Mouse (Mus musculus) ES-E14 (cell line): Measurements from ENCODE around the gene Slc25a1. TPM values are rescaled to one million over a fixed set of nuclear protein-coding genes. Genes with fewer than 3 reads are reported as not detected.

ENCODE experiments used
- DNase-seq: peaks from one replicate; pipeline ENCODE4 v3.0.0-alpha.2; 2013; ENCODE audit warnings: low read depth, low spot score
- H3K27ac ChIP-seq: 2 replicates; pipeline ENCODE4 v1.5.1; 2012; ENCODE audit warnings: low read depth, mild to moderate bottlenecking, low read length, moderate library complexity, mixed read lengths; ENCODE audit not compliant: poor library complexity, insufficient read depth, severe bottlenecking
- H3K36me3 ChIP-seq: 2 replicates; pipeline ENCODE4 v1.6.1; 2012; ENCODE audit warnings: mild to moderate bottlenecking, low read length, moderate library complexity, mixed read lengths; ENCODE audit not compliant: control insufficient read depth, poor library complexity, insufficient read depth, severe bottlenecking
- H3K4me1 ChIP-seq, 2 experiments: fragments of 150-350 bp in 1 of 2; sonication (generic) in 1 of 2; 2 replicates each; pipeline ENCODE4 v1.6.1; 2012; ENCODE audit warnings: low read length in 2 of 2, mild to moderate bottlenecking in 1 of 2, mixed read lengths in 1 of 2; ENCODE audit not compliant: control insufficient read depth in 2 of 2, insufficient read depth in 2 of 2, poor library complexity in 1 of 2
- H3K4me3 ChIP-seq, 2 experiments: fragments of 150-350 bp in 1 of 2; sonication (generic) in 1 of 2; 2 replicates each; pipeline ENCODE4 v1.5.1; 2012; ENCODE audit warnings: low read length in 2 of 2, low read depth in 1 of 2, mild to moderate bottlenecking in 1 of 2, mixed read lengths in 1 of 2; ENCODE audit not compliant: insufficient read depth in 1 of 2, poor library complexity in 1 of 2, severe bottlenecking in 1 of 2
- H3K9ac ChIP-seq: 2 replicates; pipeline ENCODE4 v1.6.1; 2012; ENCODE audit warnings: low read depth, mild to moderate bottlenecking, low read length, mixed read lengths; ENCODE audit not compliant: poor library complexity, insufficient read depth, severe bottlenecking
- H3K9me3 ChIP-seq: fragments of 150-350 bp; sonication (generic); 2 replicates; pipeline ENCODE4 v1.6.1; 2012; ENCODE audit warnings: low read depth, mild to moderate bottlenecking, low read length; ENCODE audit not compliant: control insufficient read depth, insufficient read depth
- CHD2 ChIP-seq: IDR thresholded peaks from 2 replicates; pipeline ENCODE4 v1.6.1; 2014; ENCODE audit warnings: mild to moderate bottlenecking, low read depth, low read length, inconsistent platforms
- HCFC1 ChIP-seq: IDR thresholded peaks from 2 replicates; pipeline ENCODE4 v1.6.1; 2012; ENCODE audit warnings: low read length, inconsistent platforms, borderline replicate concordance; ENCODE audit not compliant: insufficient read depth
- MAFK ChIP-seq: IDR thresholded peaks from 2 replicates; pipeline ENCODE4 v1.6.1; 2014; ENCODE audit warnings: mild to moderate bottlenecking, low read depth, low read length, inconsistent platforms; ENCODE audit not compliant: insufficient read depth
- ZC3H11A ChIP-seq: IDR thresholded peaks from 2 replicates; pipeline ENCODE4 v1.6.1; 2012; ENCODE audit warnings: low read depth, mild to moderate bottlenecking, inconsistent platforms, low read length, borderline replicate concordance
- ZNF384 ChIP-seq: IDR thresholded peaks from 2 replicates; pipeline ENCODE4 v1.6.1; 2012; ENCODE audit warnings: low read depth, low read length, inconsistent platforms
- in situ Hi-C, 2 experiments: fragments of 600-800 bp; cut with MboI; formaldehyde crosslinking; loops; one replicate each; pipeline ENCODE4 v1.15.1; 2025; ENCODE audit warnings: low sequenced_read_pairs in 2 of 2, inconsistent platforms in 1 of 2; ENCODE audit not compliant: unreplicated experiment in 2 of 2
- total RNA-seq: library from RNA; depleted of rRNA; stranded (reverse); fragments of 300-350 nt; gene quantifications from 2 replicates; pipeline ENCODE4 v1.2.3, GENCODE M21; 2012

The Slc25a1 gene
- total RNA-seq, 1 experiment: 97.9 TPM

- Histone ChIP-seq H3K36me3 (peaks cover 26% of the 10 kb centered on the region), H3K9ac (peak overlapping the region; percentile 94), H3K4me1 (peaks cover 2 to 24% of the 10 kb centered on the region in 2 experiments; a peak in 3 of 4 replicates), H3K4me3 (peak overlapping the region; percentile 81 to 90), H3K27ac (peak overlapping the region; percentile 34; the same call in 1 of the 2 replicates), H3K9me3 (no peaks in the 10 kb centered on the region)
- DNase-seq: no peak
- in situ Hi-C loops: no loop called here
- TF ChIP-seq ZC3H11A (no peak), MAFK (no peak), HCFC1 (no peak), ZNF384 (no peak), CHD2 (no peak)
These were observed 5.9 kb downstream of the Slc25a1 start for GRCm38 (mm10) chr16:17922163-17922538.

- peak overlapping the region; percentile 56 for H3K27ac ChIP-seq
- H3K9me3 ChIP-seq: no peaks in the 10 kb centered on the region
- H3K9ac ChIP-seq: peak overlapping the region; percentile 94
- peak overlapping the region; percentile 81 to 90 for H3K4me3 ChIP-seq
- peaks cover 2 to 21% of the 10 kb centered on the region in 2 experiments; a peak in 3 of 4 replicates for H3K4me1 ChIP-seq
- H3K36me3 ChIP-seq: peaks cover 20% of the 10 kb centered on the region
- in situ Hi-C loops: no loop called here
- peak; percentile 96 for DNase-seq
- TF ChIP-seq ZNF384: no peak
- peak; percentile 40; the same call in 1 of the 2 replicates for TF ChIP-seq ZC3H11A
- no peak for TF ChIP-seq MAFK
- TF ChIP-seq HCFC1: peak; percentile 79; the same call in 1 of the 2 replicates
These were observed 6.5 kb downstream of the Slc25a1 start for GRCm38 (mm10) chr16:17921325-17922162.

GRCm38 (mm10) chr16:17920586-17920985 lies 7.4 kb downstream of the Slc25a1 start:
- peak overlapping the region; percentile 41; the same call in 1 of the 2 replicates for H3K9ac ChIP-seq
- H3K36me3 ChIP-seq: peaks cover 10% of the 10 kb centered on the region
- DNase-seq: no peak
- in situ Hi-C loops: no loop called here
- H3K4me1 ChIP-seq: peaks cover 2 to 21% of the 10 kb centered on the region in 2 experiments; a peak in 3 of 4 replicates
- no peak for TF ChIP-seq ZNF384
- TF ChIP-seq CHD2: no peak
- no peak for TF ChIP-seq MAFK
- no peak for TF ChIP-seq ZC3H11A
- no peak for TF ChIP-seq HCFC1
- no peak overlapping the region for H3K27ac ChIP-seq
- peak overlapping the region; percentile 31 to 42; a peak in 3 of 4 replicates for H3K4me3 ChIP-seq
- H3K9me3 ChIP-seq: no peaks in the 10 kb centered on the region

GRCm38 (mm10) chr16:17914307-17915249 lies 13.4 kb downstream of the Slc25a1 start, which contains the start of gene Gsc2:
TSS of gene Gsc2 (minus strand) at chr16:17915059.
- TF ChIP-seq MAFK: no peak
- no peak for TF ChIP-seq ZC3H11A
- no peak for TF ChIP-seq ZNF384
- TF ChIP-seq CHD2: no peak
- 0 out of 2 replicates have a peak, but pooled peaks have one; percentile 18 for TF ChIP-seq HCFC1
- Histone ChIP-seq H3K9me3 (no peaks in the 10 kb centered on the region), H3K9ac (peak within 1 kb of the TSS; percentile 69), H3K4me1 (peaks cover 0 to 3% of the 10 kb centered on the region in 2 experiments; a peak in 1 of 4 replicates), H3K27ac (no peak within 1 kb of the TSS), H3K36me3 (no peaks in the 10 kb centered on the region), H3K4me3 (peak within 1 kb of the TSS; percentile 65 to 75)
- in situ Hi-C loops: no loop called here
- DNase-seq: no peak
